Mouse (Mus musculus): ENCODE measurements around the gene Plekhg5.

- no peak for TF ChIP-seq CTCF (conservative IDR thresholded peaks at IDR 0.05; ENCODE audit: insufficient read depth, insufficient read length, low read depth, low read length)
- no peak for TF ChIP-seq POLR2A (IDR thresholded peaks at IDR 0.05; ENCODE audit: low read depth, low read length)
Measured at GRCm38 (mm10) chr4:152072121-152072601, at the start of gene Plekhg5.

Data from kidney, adult 2 months (tissue).